Mouse (Mus musculus) forebrain, postnatal 0 days (tissue): ENCODE data around the gene Pitx2. TPM values are rescaled to one million over a fixed set of nuclear protein-coding genes. Genes with fewer than 3 reads are reported as not detected.

Experiments used
- ATAC-seq: fragments of 200-750 bp; cut with Nextera tagmentation; 2 replicates; pipeline ENCODE4 v1.8.0; 2017; ENCODE audit warnings: mild to moderate bottlenecking, moderate library complexity
- DNase-seq: peaks from one replicate; pipeline ENCODE4 v3.0.0-alpha.2; 2015
- H3K27ac ChIP-seq: fragments of 300-500 bp; sonication (generic); 2 replicates; pipeline ENCODE4 v1.5.1; 2014; ENCODE audit warnings: low read depth, mild to moderate bottlenecking, antibody characterized with exemption, low read length, moderate library complexity, mixed read lengths
- H3K27me3 ChIP-seq: fragments of 300-500 bp; sonication (generic); 2 replicates; pipeline ENCODE4 v1.6.1; 2014; ENCODE audit warnings: mild to moderate bottlenecking, low read length, mixed read lengths; ENCODE audit not compliant: insufficient read depth
- H3K36me3 ChIP-seq: fragments of 300-500 bp; sonication (generic); 2 replicates; pipeline ENCODE4 v1.6.1; 2014; ENCODE audit warnings: mild to moderate bottlenecking, moderate library complexity; ENCODE audit not compliant: insufficient read depth
- H3K4me1 ChIP-seq: fragments of 300-500 bp; sonication (generic); 2 replicates; pipeline ENCODE4 v1.6.1; 2014; ENCODE audit warnings: antibody characterized with exemption; ENCODE audit not compliant: insufficient read depth
- H3K4me2 ChIP-seq: fragments of 300-500 bp; sonication (generic); 2 replicates; pipeline ENCODE4 v1.6.1; 2014; ENCODE audit warnings: low read depth, mild to moderate bottlenecking, moderate library complexity
- H3K4me3 ChIP-seq: fragments of 300-500 bp; sonication (generic); 2 replicates; pipeline ENCODE4 v1.5.1; 2014; ENCODE audit warnings: low read depth, low read length, mixed read lengths
- H3K9ac ChIP-seq: fragments of 300-500 bp; sonication (generic); 2 replicates; pipeline ENCODE4 v1.6.1; 2014; ENCODE audit warnings: mild to moderate bottlenecking
- H3K9me3 ChIP-seq: fragments of 300-500 bp; sonication (generic); 2 replicates; pipeline ENCODE4 v1.6.1; 2016; ENCODE audit warnings: low read length
- CTCF ChIP-seq: sonication (generic); IDR thresholded peaks from 2 replicates; pipeline ENCODE4 v1.5.1; 2016; ENCODE audit warnings: antibody characterized with exemption, control low read depth, low read depth
- WGBS: fragments of 180-500 bp; shearing (Covaris S2); extraction: QIAGEN DNeasy Blood & Tissue Kit; methylation state at CpG from one replicate; pipeline ENCODE4 v1.1.7; 2014; 5-methylcytosine and 5-hydroxymethylcytosine counted together
- polyA plus RNA-seq: library from polyadenylated mRNA; unstranded; fragments of >200 nt; fragmentation: Nextera tagmentation; extraction: Ambion mirVana; gene quantifications from 2 replicates; pipeline ENCODE4 v1.2.1, GENCODE M21; 2015
- total RNA-seq: library from RNA; depleted of rRNA; stranded (reverse); fragments of >200 nt; gene quantifications from 2 replicates; pipeline ENCODE4 v1.2.3, GENCODE M21; 2014

Gene Pitx2
- total and polyA plus RNA-seq, 2 experiments from 2014 or later, result 7.2 to 10.5 TPM

GRCm38 (mm10) chr3:129201681-129202255 is 2.1 kb downstream of the Pitx2 start:
- Histone ChIP-seq H3K4me2 (no peak overlapping the region), H3K36me3 (no peaks in the 10 kb centered on the region), H3K9ac (no peak overlapping the region), H3K4me1 (peaks cover 11% of the 10 kb centered on the region; the same call in 1 of the 2 replicates), H3K27me3 (peaks cover 91% of the 10 kb centered on the region), H3K9me3 (no peaks in the 10 kb centered on the region), H3K4me3 (no peak overlapping the region), H3K27ac (no peak overlapping the region)
- TF ChIP-seq CTCF, result no peak
- 3% methylated on average over 11 of the region's 11 CpGs for WGBS
- peak; percentile 39 for DNase-seq
- no peak for ATAC-seq

- Histone ChIP-seq H3K9me3 (no peaks in the 10 kb centered on the region), H3K9ac (no peak overlapping the region), H3K4me3 (no peak overlapping the region), H3K4me1 (peaks cover 11% of the 10 kb centered on the region; the same call in 1 of the 2 replicates), H3K27me3 (peaks cover 91% of the 10 kb centered on the region), H3K27ac (no peak overlapping the region), H3K4me2 (no peak overlapping the region), H3K36me3 (no peaks in the 10 kb centered on the region)
- DNase-seq, result peak; percentile 25
- TF ChIP-seq CTCF, result no peak
- no peak for ATAC-seq
- 2% methylated on average over 36 of the region's 36 CpGs for WGBS
These were observed 3.4 kb downstream of the Pitx2 start for GRCm38 (mm10) chr3:129202871-129203740.

- Histone ChIP-seq H3K4me1 (peaks cover 11% of the 10 kb centered on the region; the same call in 1 of the 2 replicates), H3K4me2 (peak overlapping the region; percentile 67), H3K36me3 (no peaks in the 10 kb centered on the region), H3K27ac (no peak overlapping the region), H3K9me3 (no peaks in the 10 kb centered on the region), H3K4me3 (peak overlapping the region; percentile 35), H3K27me3 (peaks cover 88% of the 10 kb centered on the region), H3K9ac (no peak overlapping the region)
- DNase-seq (peak; percentile 40), ATAC-seq (no peak)
- TF ChIP-seq CTCF, result no peak
- WGBS, result 2% methylated on average over 35 of the region's 35 CpGs
These were observed 4.2 kb downstream of the Pitx2 start for GRCm38 (mm10) chr3:129203761-129204440.

- peak; percentile 91 for DNase-seq
- peaks cover 87% of the 10 kb centered on the region for H3K27me3 ChIP-seq
- H3K4me1 ChIP-seq, result peaks cover 7% of the 10 kb centered on the region; the same call in 1 of the 2 replicates
- no peaks in the 10 kb centered on the region for H3K9me3 ChIP-seq
- H3K36me3 ChIP-seq, result no peaks in the 10 kb centered on the region
- TF ChIP-seq CTCF, result peak; percentile 99
- H3K27ac ChIP-seq, result no peak overlapping the region
- peak overlapping the region; percentile 67 for H3K4me2 ChIP-seq
- H3K4me3 ChIP-seq, result peak overlapping the region; percentile 35
- ATAC-seq, result peak; percentile 95
- 1% methylated on average over 48 of the region's 48 CpGs for WGBS
- H3K9ac ChIP-seq, result no peak overlapping the region
These were observed 5.0 kb downstream of the Pitx2 start for GRCm38 (mm10) chr3:129204441-129205313.

GRCm38 (mm10) chr3:129205481-129206175 is 6.0 kb downstream of the Pitx2 start:
- no peak overlapping the region for H3K27ac ChIP-seq
- 2% methylated on average over 18 of the region's 18 CpGs for WGBS
- no peak overlapping the region for H3K9ac ChIP-seq
- H3K4me1 ChIP-seq, result peaks cover 4% of the 10 kb centered on the region; the same call in 1 of the 2 replicates
- DNase-seq (peak; percentile 61), ATAC-seq (no peak)
- no peak overlapping the region for H3K4me3 ChIP-seq
- TF ChIP-seq CTCF, result no peak
- no peaks in the 10 kb centered on the region for H3K36me3 ChIP-seq
- no peak overlapping the region for H3K4me2 ChIP-seq
- no peaks in the 10 kb centered on the region for H3K9me3 ChIP-seq
- H3K27me3 ChIP-seq, result peaks cover 88% of the 10 kb centered on the region

- no peak overlapping the region for H3K27ac ChIP-seq
- no peak for DNase-seq
- peaks cover 4% of the 10 kb centered on the region; the same call in 1 of the 2 replicates for H3K4me1 ChIP-seq
- H3K4me2 ChIP-seq, result no peak overlapping the region
- H3K9ac ChIP-seq, result no peak overlapping the region
- no peak for TF ChIP-seq CTCF
- 2% methylated on average over 13 of the region's 13 CpGs for WGBS
- peaks cover 90% of the 10 kb centered on the region for H3K27me3 ChIP-seq
- no peaks in the 10 kb centered on the region for H3K9me3 ChIP-seq
- H3K4me3 ChIP-seq, result no peak overlapping the region
- no peaks in the 10 kb centered on the region for H3K36me3 ChIP-seq
- ATAC-seq, result no peak
These were observed 7.1 kb downstream of the Pitx2 start for GRCm38 (mm10) chr3:129206776-129207175.
